Mouse (Mus musculus) limb, embryonic 11.5 days (tissue): ENCODE measurements around the gene Olfr282. TPM values are rescaled to one million over a fixed set of nuclear protein-coding genes. Genes with fewer than 3 reads are reported as not detected.

Source experiments
- ATAC-seq: fragments of 200-750 bp; cut with Nextera tagmentation; 2 replicates; pipeline ENCODE4 v1.8.0; 2017; ENCODE audit warnings: low read depth; ENCODE audit not compliant: insufficient number of reproducible peaks, low FRiP score, low TSS enrichment
- DNase-seq: peaks from one replicate; pipeline ENCODE4 v3.0.0-alpha.2; 2015; ENCODE audit warnings: low spot score
- H3K27ac ChIP-seq: fragments of 300-500 bp; sonication (generic); replicated peaks from 2 replicates; pipeline ENCODE4 v1.5.1; 2014; ENCODE audit warnings: low read depth, mild to moderate bottlenecking, low read length
- H3K27me3 ChIP-seq: fragments of 300-500 bp; sonication (generic); 2 replicates; pipeline ENCODE4 v1.6.1; 2014; ENCODE audit warnings: mild to moderate bottlenecking, low read length, mixed read lengths; ENCODE audit not compliant: control insufficient read depth, insufficient read depth
- H3K36me3 ChIP-seq: fragments of 300-500 bp; sonication (generic); 2 replicates; pipeline ENCODE4 v1.6.1; 2014; ENCODE audit warnings: mild to moderate bottlenecking, low read length, moderate library complexity, mixed read lengths; ENCODE audit not compliant: control insufficient read depth, insufficient read depth
- H3K4me1 ChIP-seq: fragments of 300-500 bp; sonication (generic); 2 replicates; pipeline ENCODE4 v1.6.1; 2014; ENCODE audit warnings: low read length, mixed read lengths; ENCODE audit not compliant: control insufficient read depth, insufficient read depth
- H3K4me2 ChIP-seq: fragments of 300-500 bp; sonication (generic); 2 replicates; pipeline ENCODE4 v1.6.1; 2014; ENCODE audit warnings: low read depth, mild to moderate bottlenecking, moderate library complexity; ENCODE audit not compliant: severe bottlenecking
- H3K4me3 ChIP-seq: fragments of 300-500 bp; sonication (generic); 2 replicates; pipeline ENCODE4 v1.5.1; 2014; ENCODE audit warnings: low read depth, low read length
- H3K9ac ChIP-seq: fragments of 300-500 bp; sonication (generic); 2 replicates; pipeline ENCODE4 v1.6.1; 2014; ENCODE audit warnings: mild to moderate bottlenecking, low read length
- H3K9me3 ChIP-seq: fragments of 300-500 bp; sonication (generic); 2 replicates; pipeline ENCODE4 v1.6.1; 2016; ENCODE audit warnings: low read length; ENCODE audit not compliant: control insufficient read depth
- WGBS: fragments of 180-500 bp; shearing (Covaris S2); extraction: QIAGEN DNeasy Blood & Tissue Kit; methylation state at CpG from one replicate; pipeline ENCODE4 v1.1.7; 2014; 5-methylcytosine and 5-hydroxymethylcytosine counted together
- polyA plus RNA-seq: library from polyadenylated mRNA; unstranded; fragments of >200 nt; fragmentation: Nextera tagmentation; extraction: Ambion mirVana; gene quantifications from 2 replicates; pipeline ENCODE4 v1.2.1, GENCODE M21; 2014

The Olfr282 gene
- polyA plus RNA-seq, 1 experiment from 2014 or later: not detected

GRCm38 (mm10) chr15:98425188-98425587 is 5.8 kb upstream of the Olfr282 start:
- H3K4me3 ChIP-seq: no peak overlapping the region
- H3K27ac ChIP-seq: no peak overlapping the region
- no peak for DNase-seq
- no peaks in the 10 kb centered on the region for H3K36me3 ChIP-seq
- H3K4me2 ChIP-seq: no peak overlapping the region
- ATAC-seq: no peak
- 72% methylated on average over 7 of the region's 7 CpGs for WGBS
- H3K9me3 ChIP-seq: no peaks in the 10 kb centered on the region
- no peaks in the 10 kb centered on the region for H3K27me3 ChIP-seq
- H3K9ac ChIP-seq: no peak overlapping the region
- peaks cover 7% of the 10 kb centered on the region; the same call in 1 of the 2 replicates for H3K4me1 ChIP-seq

DNA sequence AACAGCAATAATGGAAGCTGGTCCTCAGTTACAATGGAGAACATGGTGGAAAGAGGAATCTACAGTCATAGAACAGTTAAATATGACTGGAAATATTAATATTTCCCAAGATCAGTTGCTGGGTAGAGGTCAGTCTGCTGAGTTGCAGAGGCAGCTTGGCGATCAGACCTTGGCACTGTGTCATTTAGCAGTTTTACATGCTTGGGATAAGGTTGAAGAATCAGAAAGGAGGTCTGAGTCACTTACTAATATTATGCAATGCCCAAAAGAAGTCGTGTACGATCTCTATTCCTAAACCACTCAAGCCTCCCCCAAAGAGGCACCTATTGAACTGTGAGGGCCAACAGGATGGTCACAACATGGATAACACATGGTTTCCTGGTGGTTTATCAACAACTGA is 13.5 kb downstream of the Olfr282 start:
- Histone ChIP-seq H3K4me1 (no peaks in the 10 kb centered on the region), H3K9ac (no peak overlapping the region), H3K27me3 (no peaks in the 10 kb centered on the region), H3K27ac (no peak overlapping the region), H3K9me3 (no peaks in the 10 kb centered on the region), H3K36me3 (no peaks in the 10 kb centered on the region), H3K4me2 (no peak overlapping the region), H3K4me3 (no peak overlapping the region)
- DNase-seq: no peak
- WGBS: 80% methylated on average over 3 of the region's 3 CpGs
- no peak for ATAC-seq

DNA sequence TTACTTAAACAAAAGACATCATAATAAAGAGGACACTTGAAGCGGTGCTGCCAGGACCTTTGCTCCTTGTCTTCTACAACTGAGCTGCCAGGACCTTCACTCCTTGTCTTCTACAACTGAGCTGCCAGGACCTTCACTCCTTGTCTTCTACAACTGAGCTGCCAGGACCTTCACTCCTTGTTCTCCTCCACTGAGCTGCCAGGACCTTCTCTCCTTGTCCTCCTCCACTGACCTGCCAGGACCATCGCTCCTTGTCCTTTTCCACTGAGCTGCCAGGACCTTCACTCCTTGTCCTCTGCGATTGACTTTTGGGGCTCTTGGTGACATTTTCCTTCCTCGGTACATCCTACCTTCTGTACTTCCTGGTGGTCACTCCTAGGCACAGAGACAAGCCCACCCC is 17.5 kb downstream of the Olfr282 start:
- Histone ChIP-seq H3K4me2 (no peak overlapping the region), H3K4me3 (no peak overlapping the region), H3K36me3 (no peaks in the 10 kb centered on the region), H3K9ac (no peak overlapping the region), H3K27me3 (no peaks in the 10 kb centered on the region), H3K27ac (no peak overlapping the region), H3K4me1 (no peaks in the 10 kb centered on the region), H3K9me3 (no peaks in the 10 kb centered on the region)
- WGBS: 62% methylated on average over 4 of the region's 4 CpGs
- DNase-seq: no peak
- no peak for ATAC-seq

DNA sequence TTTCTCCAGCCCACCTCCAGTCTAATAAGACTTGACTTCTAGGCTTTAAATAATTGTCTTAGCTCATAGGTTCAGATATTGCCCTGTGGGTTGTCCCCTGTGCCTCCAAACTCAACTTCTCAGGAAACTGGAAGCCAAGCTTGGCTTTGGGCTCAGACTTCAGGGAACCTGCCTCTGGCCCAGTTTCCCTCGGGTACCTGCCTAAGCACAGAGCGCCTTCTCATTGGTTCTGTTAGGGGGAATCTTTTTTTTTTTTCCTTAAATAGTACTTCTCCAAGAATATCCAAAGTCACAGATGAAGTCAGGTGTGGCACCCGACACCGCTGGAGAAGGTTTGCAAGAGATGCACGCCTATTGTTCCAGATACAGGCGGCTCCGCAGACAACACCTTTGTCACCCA is 21.3 kb downstream of the Olfr282 start, which contains the start of gene Olfr281:
Gene Olfr281 (plus strand): TSS at position 301 of the 400 bp plus-strand sequence.
- Histone ChIP-seq H3K27me3 (no peaks in the 10 kb centered on the region), H3K4me1 (no peaks in the 10 kb centered on the region), H3K4me3 (no peak within 1 kb of the TSS), H3K4me2 (no peak within 1 kb of the TSS), H3K9me3 (no peaks in the 10 kb centered on the region), H3K36me3 (no peaks in the 10 kb centered on the region), H3K9ac (no peak within 1 kb of the TSS), H3K27ac (no peak within 1 kb of the TSS)
- DNase-seq: no peak
- ATAC-seq: no peak
- WGBS: 89% methylated on average over 7 of the region's 7 CpGs

- Histone ChIP-seq H3K9ac (no peak within 1 kb of the TSS), H3K4me2 (no peak within 1 kb of the TSS), H3K36me3 (no peaks in the 10 kb centered on the region), H3K27ac (no peak within 1 kb of the TSS), H3K9me3 (no peaks in the 10 kb centered on the region), H3K27me3 (no peaks in the 10 kb centered on the region), H3K4me3 (no peak within 1 kb of the TSS), H3K4me1 (no peaks in the 10 kb centered on the region)
- ATAC-seq (no peak), DNase-seq (no peak)
- 87% methylated on average over 4 of the region's 4 CpGs for WGBS
Measured at GRCm38 (mm10) chr15:98469596-98469995, 38.6 kb downstream of the Olfr282 start, which contains the start of gene OR5BS1P. TSS of gene OR5BS1P (plus strand) at chr15:98469896.

DNA sequence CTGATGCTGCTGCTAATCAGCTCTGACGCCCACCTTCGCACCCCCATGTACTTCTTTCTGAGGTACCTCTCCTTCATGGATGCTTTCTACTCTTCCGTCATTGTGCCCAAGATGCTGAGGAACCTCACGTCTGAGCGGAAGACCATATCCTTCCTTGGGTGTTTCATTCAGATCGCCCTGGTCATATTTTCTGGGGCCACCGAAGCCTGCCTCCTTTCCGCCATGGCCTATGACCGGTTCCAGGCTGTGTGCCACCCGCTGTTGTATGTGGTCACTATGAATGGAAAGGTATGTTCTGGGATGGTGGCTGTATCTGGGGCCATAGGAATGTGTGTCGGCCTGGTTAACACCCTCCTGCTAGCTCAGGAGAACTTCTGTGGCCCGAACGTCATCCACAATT is 40.5 kb downstream of the Olfr282 start:
- DNase-seq (no peak), ATAC-seq (no peak)
- 91% methylated on average over 13 of the region's 13 CpGs for WGBS
- Histone ChIP-seq H3K4me2 (no peak overlapping the region), H3K9me3 (no peaks in the 10 kb centered on the region), H3K4me3 (no peak overlapping the region), H3K36me3 (no peaks in the 10 kb centered on the region), H3K4me1 (no peaks in the 10 kb centered on the region), H3K9ac (no peak overlapping the region), H3K27ac (no peak overlapping the region), H3K27me3 (no peaks in the 10 kb centered on the region)

DNA sequence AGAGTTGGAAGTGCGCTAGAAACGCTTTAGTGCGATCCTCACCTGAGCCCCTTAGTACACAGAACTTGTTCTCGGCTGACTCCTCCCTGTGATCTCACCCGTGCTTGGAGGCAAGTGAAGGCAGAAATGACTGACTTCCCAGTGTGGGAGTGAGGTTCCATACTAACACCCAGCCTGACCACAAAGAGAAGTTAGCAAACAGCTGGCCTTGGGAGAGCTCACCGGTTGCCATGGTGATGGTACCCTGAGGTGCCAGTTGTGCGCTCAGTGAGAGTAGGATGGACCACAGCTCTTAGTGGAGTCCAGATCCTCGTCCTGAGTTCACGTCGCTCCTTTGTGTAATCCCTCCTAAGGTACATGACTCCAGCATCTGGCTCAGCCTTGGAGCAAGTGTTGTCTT is 43.9 kb downstream of the Olfr282 start:
- no peak overlapping the region for H3K9ac ChIP-seq
- no peaks in the 10 kb centered on the region for H3K27me3 ChIP-seq
- DNase-seq (no peak), ATAC-seq (no peak)
- no peak overlapping the region for H3K27ac ChIP-seq
- H3K4me2 ChIP-seq: no peak overlapping the region
- WGBS: 79% methylated on average over 10 of the region's 10 CpGs
- H3K4me3 ChIP-seq: no peak overlapping the region
- no peaks in the 10 kb centered on the region for H3K4me1 ChIP-seq
- no peaks in the 10 kb centered on the region for H3K9me3 ChIP-seq
- H3K36me3 ChIP-seq: no peaks in the 10 kb centered on the region

DNA sequence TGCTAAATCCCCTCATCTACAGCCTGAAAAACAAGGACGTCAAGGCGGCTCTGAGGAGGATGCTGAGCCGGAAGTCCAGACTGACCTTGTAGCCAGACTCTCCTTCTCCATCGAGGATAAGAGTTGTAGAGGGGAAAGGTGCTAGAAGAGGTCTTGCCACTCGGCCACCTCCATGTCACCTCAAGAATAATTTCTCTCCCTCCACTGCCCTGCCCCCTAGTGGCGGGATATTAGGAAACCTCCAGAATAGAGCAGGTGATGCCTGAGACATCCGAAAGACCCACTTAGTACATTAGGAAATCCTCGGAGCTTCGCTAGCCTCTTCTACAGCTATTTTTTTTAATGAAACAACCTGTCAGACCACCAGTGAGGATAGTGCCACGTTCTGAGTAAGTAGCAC is 44.4 kb downstream of the Olfr282 start:
- Histone ChIP-seq H3K36me3 (no peaks in the 10 kb centered on the region), H3K9ac (no peak overlapping the region), H3K27me3 (no peaks in the 10 kb centered on the region), H3K4me2 (no peak overlapping the region), H3K27ac (no peak overlapping the region), H3K4me3 (no peak overlapping the region), H3K9me3 (no peaks in the 10 kb centered on the region), H3K4me1 (no peaks in the 10 kb centered on the region)
- no peak for ATAC-seq
- peak; percentile 55 for DNase-seq
- WGBS: 55% methylated on average over 10 of the region's 10 CpGs

GRCm38 (mm10) chr15:98476281-98476680 is 45.3 kb downstream of the Olfr282 start:
- Histone ChIP-seq H3K4me1 (no peaks in the 10 kb centered on the region), H3K36me3 (no peaks in the 10 kb centered on the region), H3K27me3 (no peaks in the 10 kb centered on the region), H3K27ac (no peak overlapping the region), H3K4me2 (no peak overlapping the region), H3K9me3 (no peaks in the 10 kb centered on the region), H3K9ac (no peak overlapping the region), H3K4me3 (no peak overlapping the region)
- ATAC-seq (no peak), DNase-seq (no peak)
- WGBS: 81% methylated on average over 5 of the region's 5 CpGs
